Mouse (Mus musculus): ENCODE measurements around the gene Ppp1r14a. TPM values are rescaled to one million over a fixed set of nuclear protein-coding genes. Genes with fewer than 3 reads are reported as not detected.

The Ppp1r14a gene
- polyA plus RNA-seq, 1 experiment = 0.07 TPM

GRCm38 (mm10) chr7:29253842-29254241, 35.3 kb upstream of the Ppp1r14a start:
- Histone ChIP-seq H3K27me3 (ENCODE audit: control insufficient read depth) (no peaks in the 10 kb centered on the region), H3K36me3 (ENCODE audit: control insufficient read depth) (peaks cover 3% of the 10 kb centered on the region; the same call in 1 of the 2 replicates)

GRCm38 (mm10) chr7:29255875-29256274, 33.2 kb upstream of the Ppp1r14a start:
- TF ChIP-seq GATA1 (IDR thresholded peaks at IDR 0.05; ENCODE audit: low read length) = no peak
- TF ChIP-seq TAL1 (IDR thresholded peaks at IDR 0.05; ENCODE audit: low read length) = no peak
- Histone ChIP-seq H3K36me3 (ENCODE audit: control insufficient read depth) (peaks cover 3% of the 10 kb centered on the region; the same call in 1 of the 2 replicates), H3K9me3 (ENCODE audit: control insufficient read depth, low read length) (no peaks in the 10 kb centered on the region), H3K4me3 (replicated peaks) (no peak overlapping the region), H3K27me3 (ENCODE audit: control insufficient read depth) (no peaks in the 10 kb centered on the region), H3K4me1 (ENCODE audit: control insufficient read depth) (peaks cover 4% of the 10 kb centered on the region; the same call in 1 of the 2 replicates)

More at GRCm38 (mm10) chr7:29253842-29254241, 35.3 kb upstream of the Ppp1r14a start:
- no peaks in the 10 kb centered on the region for H3K9me3 ChIP-seq (ENCODE audit: control insufficient read depth, low read length)
- TF ChIP-seq GATA1 (IDR thresholded peaks at IDR 0.05; ENCODE audit: low read length) (no peak), TAL1 (IDR thresholded peaks at IDR 0.05; ENCODE audit: low read length) (no peak)
- peaks cover 4% of the 10 kb centered on the region; the same call in 1 of the 2 replicates for H3K4me1 ChIP-seq (ENCODE audit: control insufficient read depth)
- no peak overlapping the region for H3K4me3 ChIP-seq (replicated peaks)

GRCm38 (mm10) chr7:29257368-29257767, 31.7 kb upstream of the Ppp1r14a start:
- H3K4me1 ChIP-seq (ENCODE audit: control insufficient read depth) = peaks cover 4% of the 10 kb centered on the region; the same call in 1 of the 2 replicates
- H3K27me3 ChIP-seq (ENCODE audit: control insufficient read depth) = no peaks in the 10 kb centered on the region
- peaks cover 3% of the 10 kb centered on the region; the same call in 1 of the 2 replicates for H3K36me3 ChIP-seq (ENCODE audit: control insufficient read depth)
- no peak for TF ChIP-seq TAL1 (IDR thresholded peaks at IDR 0.05; ENCODE audit: low read length)
- TF ChIP-seq GATA1 (IDR thresholded peaks at IDR 0.05; ENCODE audit: low read length) = no peak
- no peak overlapping the region for H3K4me3 ChIP-seq (replicated peaks)
- H3K9me3 ChIP-seq (ENCODE audit: control insufficient read depth, low read length) = no peaks in the 10 kb centered on the region

- H3K4me3 ChIP-seq (replicated peaks) = no peak overlapping the region
- H3K27me3 ChIP-seq (ENCODE audit: control insufficient read depth) = no peaks in the 10 kb centered on the region
- H3K4me1 ChIP-seq (ENCODE audit: control insufficient read depth) = no peaks in the 10 kb centered on the region
- peaks cover 3% of the 10 kb centered on the region; the same call in 1 of the 2 replicates for H3K36me3 ChIP-seq (ENCODE audit: control insufficient read depth)
- no peaks in the 10 kb centered on the region for H3K9me3 ChIP-seq (ENCODE audit: control insufficient read depth, low read length)
- no peak for TF ChIP-seq GATA1 (IDR thresholded peaks at IDR 0.05; ENCODE audit: low read length)
- no peak for TF ChIP-seq TAL1 (IDR thresholded peaks at IDR 0.05; ENCODE audit: low read length)
Observed at GRCm38 (mm10) chr7:29259781-29260730, 29.1 kb upstream of the Ppp1r14a start.

- no peak for TF ChIP-seq TAL1 (IDR thresholded peaks at IDR 0.05; ENCODE audit: low read length)
- TF ChIP-seq GATA1 (IDR thresholded peaks at IDR 0.05; ENCODE audit: low read length) = no peak
- H3K4me3 ChIP-seq (replicated peaks) = no peak overlapping the region
- H3K4me1 ChIP-seq (ENCODE audit: control insufficient read depth) = no peaks in the 10 kb centered on the region
- H3K9me3 ChIP-seq (ENCODE audit: control insufficient read depth, low read length) = no peaks in the 10 kb centered on the region
- H3K27me3 ChIP-seq (ENCODE audit: control insufficient read depth) = no peaks in the 10 kb centered on the region
- H3K36me3 ChIP-seq (ENCODE audit: control insufficient read depth) = peaks cover under 1% of the 10 kb centered on the region; the same call in 1 of the 2 replicates
Observed at GRCm38 (mm10) chr7:29262151-29262550, 27.0 kb upstream of the Ppp1r14a start.

- H3K36me3 ChIP-seq (ENCODE audit: control insufficient read depth) = no peaks in the 10 kb centered on the region; the same call in 1 of the 2 replicates
- TF ChIP-seq TAL1 (IDR thresholded peaks at IDR 0.05; ENCODE audit: low read length) (no peak), GATA1 (IDR thresholded peaks at IDR 0.05; ENCODE audit: low read length) (no peak)
Observed at GRCm38 (mm10) chr7:29263831-29264230, 25.3 kb upstream of the Ppp1r14a start.

GRCm38 (mm10) chr7:29265636-29266035, 23.5 kb upstream of the Ppp1r14a start:
- Histone ChIP-seq H3K9me3 (ENCODE audit: control insufficient read depth, low read length) (no peaks in the 10 kb centered on the region), H3K36me3 (ENCODE audit: control insufficient read depth) (no peaks in the 10 kb centered on the region), H3K4me1 (ENCODE audit: control insufficient read depth) (no peaks in the 10 kb centered on the region), H3K4me3 (replicated peaks) (no peak overlapping the region), H3K27me3 (ENCODE audit: control insufficient read depth) (no peaks in the 10 kb centered on the region)
- no peak for TF ChIP-seq GATA1 (IDR thresholded peaks at IDR 0.05; ENCODE audit: low read length)
- TF ChIP-seq TAL1 (IDR thresholded peaks at IDR 0.05; ENCODE audit: low read length) = no peak

More at GRCm38 (mm10) chr7:29263831-29264230, 25.3 kb upstream of the Ppp1r14a start:
- Histone ChIP-seq H3K27me3 (ENCODE audit: control insufficient read depth) (no peaks in the 10 kb centered on the region), H3K4me1 (ENCODE audit: control insufficient read depth) (no peaks in the 10 kb centered on the region), H3K9me3 (ENCODE audit: control insufficient read depth, low read length) (no peaks in the 10 kb centered on the region), H3K4me3 (replicated peaks) (no peak overlapping the region)

GRCm38 (mm10) chr7:29266931-29267330, 22.2 kb upstream of the Ppp1r14a start:
- Histone ChIP-seq H3K4me1 (ENCODE audit: control insufficient read depth) (no peaks in the 10 kb centered on the region), H3K9me3 (ENCODE audit: control insufficient read depth, low read length) (no peaks in the 10 kb centered on the region), H3K27me3 (ENCODE audit: control insufficient read depth) (no peaks in the 10 kb centered on the region), H3K36me3 (ENCODE audit: control insufficient read depth) (no peaks in the 10 kb centered on the region), H3K4me3 (replicated peaks) (no peak overlapping the region)
- TF ChIP-seq GATA1 (IDR thresholded peaks at IDR 0.05; ENCODE audit: low read length) (no peak), TAL1 (IDR thresholded peaks at IDR 0.05; ENCODE audit: low read length) (no peak)

GRCm38 (mm10) chr7:29270445-29270844, 18.7 kb upstream of the Ppp1r14a start:
- Histone ChIP-seq H3K36me3 (ENCODE audit: control insufficient read depth) (no peaks in the 10 kb centered on the region), H3K4me3 (replicated peaks) (no peak overlapping the region)
- no peak for TF ChIP-seq GATA1 (IDR thresholded peaks at IDR 0.05; ENCODE audit: low read length)
- no peak for TF ChIP-seq TAL1 (IDR thresholded peaks at IDR 0.05; ENCODE audit: low read length)

More at GRCm38 (mm10) chr7:29270445-29270844, 18.7 kb upstream of the Ppp1r14a start:
- Histone ChIP-seq H3K27me3 (ENCODE audit: control insufficient read depth) (no peaks in the 10 kb centered on the region), H3K4me1 (ENCODE audit: control insufficient read depth) (no peaks in the 10 kb centered on the region), H3K9me3 (ENCODE audit: control insufficient read depth, low read length) (no peaks in the 10 kb centered on the region)

All from erythroblast, embryonic 14.5 days (primary cell).